Mouse (Mus musculus) testis, postnatal 14 days (tissue): ENCODE measurements at regions not wholly inside any gene's neighbourhood (a gene's known extent, or its start where the extent isn't known, plus 50 kb on each side); places are given as distances from the start of the nearest gene placed in this dataset.

ENCODE experiments used
- DNase-seq: peaks from one replicate; pipeline ENCODE4 v3.0.0; 2021; ENCODE audit warnings: low spot score

GRCm38 (mm10) chr8:90502879-90503278 is 154.7 kb upstream of the Tox3 start:
- no peak for DNase-seq

- no peak for DNase-seq
These were observed 151.2 kb upstream of the Tox3 start for GRCm38 (mm10) chr8:90499315-90499714.

- DNase-seq = no peak
These were observed 148.6 kb upstream of the Tox3 start for GRCm38 (mm10) chr8:90496658-90497163.

- DNase-seq = no peak
These were observed 147.8 kb upstream of the Tox3 start for GRCm38 (mm10) chr8:90495943-90496371.

- DNase-seq = no peak
These were observed 144.5 kb upstream of the Tox3 start for GRCm38 (mm10) chr8:90492521-90493225.

- no peak for DNase-seq
These were observed 143.5 kb upstream of the Tox3 start for GRCm38 (mm10) chr8:90491691-90492090.

- DNase-seq = no peak
These were observed 142.7 kb upstream of the Tox3 start for GRCm38 (mm10) chr8:90490734-90491441.

GRCm38 (mm10) chr8:90486556-90486955 is 138.4 kb upstream of the Tox3 start:
- no peak for DNase-seq

- no peak for DNase-seq
These were observed 130.0 kb upstream of the Tox3 start for GRCm38 (mm10) chr8:90478149-90478548.

GRCm38 (mm10) chr8:90474066-90474465 is 125.9 kb upstream of the Tox3 start:
- no peak for DNase-seq

GRCm38 (mm10) chr8:90470826-90471225 is 122.7 kb upstream of the Tox3 start:
- no peak for DNase-seq

- DNase-seq = no peak
These were observed 115.6 kb upstream of the Tox3 start for GRCm38 (mm10) chr8:90463708-90464107.

- DNase-seq = no peak
These were observed 107.2 kb upstream of the Tox3 start for GRCm38 (mm10) chr8:90455321-90455720.

- no peak for DNase-seq
These were observed 106.0 kb upstream of the Tox3 start for GRCm38 (mm10) chr8:90454130-90454529.

GRCm38 (mm10) chr8:90441058-90441851 is 93.1 kb upstream of the Tox3 start:
- DNase-seq = no peak

- DNase-seq = no peak
These were observed 65.9 kb upstream of the Tox3 start for GRCm38 (mm10) chr8:90414021-90414420.
